Mouse (Mus musculus): Measurements from ENCODE around the gene Slmap. TPM values are rescaled to one million over a fixed set of nuclear protein-coding genes. Genes with fewer than 3 reads are reported as not detected.
"Not testable (repeated sequence)": the region's sequence is repeated elsewhere in the genome, so short reads cannot be mapped to it uniquely, and the experiment has no call there.

The Slmap gene
- 75.7 and 115 TPM in 2 replicates for polyA plus RNA-seq (2012; ENCODE audit: insufficient read depth, insufficient read length, missing spikeins)

- H3K27ac ChIP-seq (replicated peaks; ENCODE audit: low read depth, low read length) = peak within 1 kb of the TSS; percentile 91
- peaks cover 7% of the 10 kb centered on the region for H3K4me1 ChIP-seq (ENCODE audit: control insufficient read depth, insufficient read depth, insufficient read length, low read length)
- H3K4me3 ChIP-seq (ENCODE audit: insufficient read depth, low read depth, low read length) = peak within 1 kb of the TSS; percentile 93
These were observed at the start of gene Slmap for GRCm38 (mm10) chr14:26534757-26535479. Gene Slmap, minus strand, starts transcription at chr14:26534931.

- no peak overlapping the region for H3K27ac ChIP-seq (replicated peaks; ENCODE audit: low read depth, low read length)
- peaks cover 8% of the 10 kb centered on the region for H3K4me1 ChIP-seq (ENCODE audit: control insufficient read depth, insufficient read depth, insufficient read length, low read length)
- H3K4me3 ChIP-seq (ENCODE audit: insufficient read depth, low read depth, low read length) = no peak overlapping the region
These were observed 48.9 kb upstream of the Slmap start for GRCm38 (mm10) chr14:26583645-26584044.

GRCm38 (mm10) chr14:26579346-26580343 is 44.9 kb upstream of the Slmap start:
- Histone ChIP-seq H3K4me3 (ENCODE audit: insufficient read depth, low read depth, low read length) (peak overlapping the region; percentile 89), H3K27ac (replicated peaks; ENCODE audit: low read depth, low read length) (peak overlapping the region; percentile 92), H3K4me1 (ENCODE audit: control insufficient read depth, insufficient read depth, insufficient read length, low read length) (peaks cover 6% of the 10 kb centered on the region; the same call in 1 of the 2 replicates)

- no peak overlapping the region for H3K27ac ChIP-seq (replicated peaks; ENCODE audit: low read depth, low read length)
- H3K4me3 ChIP-seq (ENCODE audit: insufficient read depth, low read depth, low read length) = no peak overlapping the region
- H3K4me1 ChIP-seq (ENCODE audit: control insufficient read depth, insufficient read depth, insufficient read length, low read length) = peaks cover 4% of the 10 kb centered on the region; the same call in 1 of the 2 replicates
These were observed 44.1 kb upstream of the Slmap start for GRCm38 (mm10) chr14:26578791-26579191.

- Histone ChIP-seq H3K27ac (replicated peaks; ENCODE audit: low read depth, low read length) (no peak overlapping the region), H3K4me1 (ENCODE audit: control insufficient read depth, insufficient read depth, insufficient read length, low read length) (peaks cover 2% of the 10 kb centered on the region; the same call in 1 of the 2 replicates), H3K4me3 (ENCODE audit: insufficient read depth, low read depth, low read length) (no peak overlapping the region)
These were observed 41.6 kb upstream of the Slmap start for GRCm38 (mm10) chr14:26576255-26576780.

GRCm38 (mm10) chr14:26573556-26573955 is 38.8 kb upstream of the Slmap start, which contains the start of gene Dennd6a:
Gene Dennd6a, plus strand, starts transcription at chr14:26573856.
- not testable (repeated sequence) for H3K27ac ChIP-seq (replicated peaks; ENCODE audit: low read depth, low read length); H3K4me3 ChIP-seq (ENCODE audit: insufficient read depth, low read depth, low read length); H3K4me1 ChIP-seq (ENCODE audit: control insufficient read depth, insufficient read depth, insufficient read length, low read length)

GRCm38 (mm10) chr14:26571951-26572675 is 37.4 kb upstream of the Slmap start:
- Histone ChIP-seq H3K4me1 (ENCODE audit: control insufficient read depth, insufficient read depth, insufficient read length, low read length) (no peaks in the 10 kb centered on the region; the same call in 1 of the 2 replicates), H3K4me3 (ENCODE audit: insufficient read depth, low read depth, low read length) (no peak overlapping the region), H3K27ac (replicated peaks; ENCODE audit: low read depth, low read length) (no peak overlapping the region)

- no peak overlapping the region for H3K4me3 ChIP-seq (ENCODE audit: insufficient read depth, low read depth, low read length)
- no peaks in the 10 kb centered on the region; the same call in 1 of the 2 replicates for H3K4me1 ChIP-seq (ENCODE audit: control insufficient read depth, insufficient read depth, insufficient read length, low read length)
- no peak overlapping the region for H3K27ac ChIP-seq (replicated peaks; ENCODE audit: low read depth, low read length)
These were observed 35.1 kb upstream of the Slmap start for GRCm38 (mm10) chr14:26569880-26570279.

- Histone ChIP-seq H3K4me3 (ENCODE audit: insufficient read depth, low read depth, low read length) (no peak overlapping the region), H3K4me1 (ENCODE audit: control insufficient read depth, insufficient read depth, insufficient read length, low read length) (no peaks in the 10 kb centered on the region), H3K27ac (replicated peaks; ENCODE audit: low read depth, low read length) (no peak overlapping the region)
These were observed 27.5 kb upstream of the Slmap start for GRCm38 (mm10) chr14:26562247-26562646.

- Histone ChIP-seq H3K27ac (replicated peaks; ENCODE audit: low read depth, low read length) (no peak overlapping the region), H3K4me3 (ENCODE audit: insufficient read depth, low read depth, low read length) (no peak overlapping the region), H3K4me1 (ENCODE audit: control insufficient read depth, insufficient read depth, insufficient read length, low read length) (no peaks in the 10 kb centered on the region)
These were observed 23.8 kb upstream of the Slmap start for GRCm38 (mm10) chr14:26558536-26558935.

GRCm38 (mm10) chr14:26557581-26557980 is 22.9 kb upstream of the Slmap start:
- no peaks in the 10 kb centered on the region for H3K4me1 ChIP-seq (ENCODE audit: control insufficient read depth, insufficient read depth, insufficient read length, low read length)
- H3K4me3 ChIP-seq (ENCODE audit: insufficient read depth, low read depth, low read length) = no peak overlapping the region
- no peak overlapping the region for H3K27ac ChIP-seq (replicated peaks; ENCODE audit: low read depth, low read length)

- Histone ChIP-seq H3K4me1 (ENCODE audit: control insufficient read depth, insufficient read depth, insufficient read length, low read length) (no peaks in the 10 kb centered on the region), H3K27ac (replicated peaks; ENCODE audit: low read depth, low read length) (no peak overlapping the region), H3K4me3 (ENCODE audit: insufficient read depth, low read depth, low read length) (no peak overlapping the region)
These were observed 18.1 kb upstream of the Slmap start for GRCm38 (mm10) chr14:26552853-26553252.

GRCm38 (mm10) chr14:26552441-26552840 is 17.7 kb upstream of the Slmap start:
- Histone ChIP-seq H3K27ac (replicated peaks; ENCODE audit: low read depth, low read length) (no peak overlapping the region), H3K4me1 (ENCODE audit: control insufficient read depth, insufficient read depth, insufficient read length, low read length) (no peaks in the 10 kb centered on the region), H3K4me3 (ENCODE audit: insufficient read depth, low read depth, low read length) (no peak overlapping the region)

GRCm38 (mm10) chr14:26550712-26551111 is 16.0 kb upstream of the Slmap start:
- Histone ChIP-seq H3K4me1 (ENCODE audit: control insufficient read depth, insufficient read depth, insufficient read length, low read length) (no peaks in the 10 kb centered on the region), H3K27ac (replicated peaks; ENCODE audit: low read depth, low read length) (no peak overlapping the region), H3K4me3 (ENCODE audit: insufficient read depth, low read depth, low read length) (no peak overlapping the region)
